Mouse (Mus musculus): ENCODE measurements around the gene Ift172. TPM values are rescaled to one million over a fixed set of nuclear protein-coding genes. Genes with fewer than 3 reads are reported as not detected.
A peak's percentile ranks its signal among the peaks of the same experiment; 100 is the strongest.

Ift172 gene
- polyA plus RNA-seq, 1 experiment from 2014 or later = 50.7 TPM

DNA sequence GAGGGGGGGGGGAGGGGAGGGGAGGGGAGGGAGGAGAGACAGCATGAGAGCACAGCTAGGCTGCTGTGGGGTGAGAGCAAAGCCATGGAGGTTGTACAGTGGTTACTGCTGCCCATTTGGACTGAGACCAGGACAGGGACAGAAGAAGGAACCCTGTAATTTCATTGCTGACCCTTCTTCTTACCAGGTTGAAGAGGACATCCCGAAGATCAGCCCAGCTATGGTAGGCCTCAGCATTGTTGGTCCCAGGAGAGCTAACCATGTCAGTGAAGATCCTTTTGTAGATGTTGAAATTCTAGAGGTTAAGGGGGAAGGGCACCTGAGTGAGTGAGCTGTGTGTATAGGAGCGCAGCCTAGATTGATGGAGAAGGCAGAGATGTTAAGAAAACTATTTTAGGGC lies 35.5 kb downstream of the Ift172 start:
- no peak overlapping the region for H3K4me2 ChIP-seq (replicated peaks)
- H3K4me3 ChIP-seq = no peak overlapping the region
- peaks cover 87% of the 10 kb centered on the region for H3K36me3 ChIP-seq
- peaks cover 14% of the 10 kb centered on the region for H3K27me3 ChIP-seq
- no peak for ATAC-seq (ENCODE audit: low FRiP score, low read depth)
- no peak overlapping the region for H3K27ac ChIP-seq (replicated peaks)
- H3K4me1 ChIP-seq = peaks cover 9% of the 10 kb centered on the region
- WGBS = 93% methylated on average over 2 of the region's 2 CpGs
- H3K9me3 ChIP-seq = no peaks in the 10 kb centered on the region
- no peak overlapping the region for H3K9ac ChIP-seq (replicated peaks)

DNA sequence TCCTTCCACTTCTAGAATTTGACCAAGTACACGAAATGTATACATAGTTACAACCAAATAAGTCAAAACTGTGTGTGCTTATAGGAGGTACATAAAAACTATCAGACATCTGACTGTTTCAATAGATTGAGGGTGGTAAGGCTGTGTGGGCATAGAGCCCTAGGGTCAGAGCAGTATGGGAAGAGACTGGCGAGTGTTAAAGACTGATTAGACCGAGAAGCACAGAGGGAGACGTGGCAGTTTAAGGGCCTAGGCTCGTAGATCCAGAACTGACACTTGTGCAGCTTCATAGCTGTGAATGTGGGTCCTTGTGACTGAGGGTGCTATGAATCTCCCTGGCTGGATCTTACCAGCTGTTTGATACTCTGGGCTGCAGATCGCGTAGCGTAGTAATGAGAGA lies 36.0 kb downstream of the Ift172 start:
- Histone ChIP-seq H3K36me3 (peaks cover 87% of the 10 kb centered on the region), H3K9ac (replicated peaks) (no peak overlapping the region), H3K27me3 (peaks cover 14% of the 10 kb centered on the region), H3K9me3 (no peaks in the 10 kb centered on the region), H3K27ac (replicated peaks) (no peak overlapping the region), H3K4me2 (replicated peaks) (no peak overlapping the region), H3K4me3 (no peak overlapping the region), H3K4me1 (peaks cover 9% of the 10 kb centered on the region)
- no peak for ATAC-seq (ENCODE audit: low FRiP score, low read depth)
- WGBS = 89% methylated on average over 8 of the region's 8 CpGs

- WGBS = 88% methylated on average over 7 of the region's 7 CpGs
- ATAC-seq (ENCODE audit: low FRiP score, low read depth) = no peak
- no peak overlapping the region for H3K27ac ChIP-seq (replicated peaks)
- peaks cover 9% of the 10 kb centered on the region for H3K4me1 ChIP-seq
- peaks cover 87% of the 10 kb centered on the region for H3K36me3 ChIP-seq
- H3K4me2 ChIP-seq (replicated peaks) = no peak overlapping the region
- H3K9ac ChIP-seq (replicated peaks) = no peak overlapping the region
- peaks cover 14% of the 10 kb centered on the region for H3K27me3 ChIP-seq
- no peaks in the 10 kb centered on the region for H3K9me3 ChIP-seq
- H3K4me3 ChIP-seq = no peak overlapping the region
Measured at GRCm38 (mm10) chr5:31254452-31254851, 36.5 kb downstream of the Ift172 start.

DNA sequence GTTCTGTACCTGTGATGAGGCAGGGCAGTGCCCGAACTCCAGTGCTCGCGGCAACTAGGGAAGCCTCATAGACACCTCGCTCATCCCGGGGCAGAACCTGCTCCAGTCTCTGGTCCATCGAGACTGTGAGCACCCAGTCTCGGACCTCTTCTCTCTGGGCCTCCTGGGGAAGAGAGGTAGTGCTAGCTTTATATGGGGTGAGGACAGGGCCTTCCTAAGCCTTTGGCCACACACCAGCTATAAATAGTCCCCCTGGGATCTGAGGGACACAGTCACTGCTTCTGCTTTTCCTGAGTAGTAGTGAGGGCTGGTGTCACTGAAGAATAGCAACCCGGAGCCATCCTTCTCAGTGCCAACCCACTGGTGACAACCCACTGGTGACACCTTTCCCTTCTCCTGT lies 37.1 kb downstream of the Ift172 start:
- Histone ChIP-seq H3K27ac (replicated peaks) (no peak overlapping the region), H3K9ac (replicated peaks) (no peak overlapping the region), H3K4me1 (peaks cover 9% of the 10 kb centered on the region), H3K36me3 (peaks cover 86% of the 10 kb centered on the region), H3K4me2 (replicated peaks) (no peak overlapping the region), H3K27me3 (peaks cover 14% of the 10 kb centered on the region), H3K9me3 (no peaks in the 10 kb centered on the region), H3K4me3 (no peak overlapping the region)
- no peak for ATAC-seq (ENCODE audit: low FRiP score, low read depth)
- WGBS = 93% methylated on average over 8 of the region's 8 CpGs

GRCm38 (mm10) chr5:31252795-31253545 lies 37.9 kb downstream of the Ift172 start:
- no peak for ATAC-seq (ENCODE audit: low FRiP score, low read depth)
- Histone ChIP-seq H3K4me3 (no peak overlapping the region), H3K9me3 (no peaks in the 10 kb centered on the region), H3K27me3 (peaks cover 14% of the 10 kb centered on the region), H3K4me1 (peaks cover 9% of the 10 kb centered on the region), H3K36me3 (peaks cover 88% of the 10 kb centered on the region), H3K4me2 (replicated peaks) (no peak overlapping the region), H3K9ac (replicated peaks) (no peak overlapping the region), H3K27ac (replicated peaks) (no peak overlapping the region)
- 83% methylated on average over 16 of the region's 16 CpGs for WGBS

DNA sequence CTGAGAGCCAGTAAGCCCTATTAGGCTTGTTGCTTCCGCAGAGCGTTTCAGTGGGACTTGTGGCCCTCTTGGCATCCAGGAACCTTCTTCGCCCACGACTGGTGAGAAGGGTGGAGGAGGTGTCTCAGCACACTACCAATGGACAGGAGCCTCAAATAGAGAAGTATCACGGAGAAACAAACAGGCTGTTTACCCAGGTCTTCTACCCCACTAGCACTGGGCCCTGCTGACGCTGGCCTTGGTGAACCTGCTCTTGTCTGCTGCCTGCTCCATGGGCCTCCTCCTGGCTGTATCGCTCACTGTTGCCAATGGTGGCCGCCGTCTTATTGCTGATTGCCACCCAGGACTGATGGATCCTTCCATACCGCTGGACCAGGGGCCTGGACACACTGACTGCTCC lies 38.8 kb downstream of the Ift172 start:
- ATAC-seq (ENCODE audit: low FRiP score, low read depth) = no peak
- H3K9ac ChIP-seq (replicated peaks) = no peak overlapping the region

GRCm38 (mm10) chr5:31251541-31252101 lies 39.3 kb downstream of the Ift172 start, which contains the start of gene Krtcap3:
Gene Krtcap3 (plus strand): TSS chr5:31251691.
- peak; percentile 41; the same call in 1 of the 2 replicates for ATAC-seq (ENCODE audit: low FRiP score, low read depth)
- Histone ChIP-seq H3K36me3 (peaks cover 92% of the 10 kb centered on the region), H3K4me1 (peaks cover 9% of the 10 kb centered on the region), H3K9ac (replicated peaks) (peak within 1 kb of the TSS; percentile 28; the same call in 1 of the 2 replicates), H3K4me3 (0 out of 2 replicates have a peak within 1 kb of the TSS, but pooled peaks have one; percentile 10), H3K27ac (replicated peaks) (no peak within 1 kb of the TSS), H3K4me2 (replicated peaks) (peak within 1 kb of the TSS; percentile 29), H3K9me3 (no peaks in the 10 kb centered on the region), H3K27me3 (peaks cover 14% of the 10 kb centered on the region)
- 21% methylated on average over 47 of the region's 47 CpGs for WGBS

More for the DNA sequence above, 38.8 kb downstream of the Ift172 start:
- Histone ChIP-seq H3K27me3 (peaks cover 14% of the 10 kb centered on the region), H3K27ac (replicated peaks) (no peak overlapping the region), H3K4me3 (no peak overlapping the region), H3K36me3 (peaks cover 89% of the 10 kb centered on the region), H3K9me3 (no peaks in the 10 kb centered on the region), H3K4me2 (replicated peaks) (no peak overlapping the region; the same call in 1 of the 2 replicates), H3K4me1 (peaks cover 9% of the 10 kb centered on the region)
- WGBS = 55% methylated on average over 10 of the region's 10 CpGs

DNA sequence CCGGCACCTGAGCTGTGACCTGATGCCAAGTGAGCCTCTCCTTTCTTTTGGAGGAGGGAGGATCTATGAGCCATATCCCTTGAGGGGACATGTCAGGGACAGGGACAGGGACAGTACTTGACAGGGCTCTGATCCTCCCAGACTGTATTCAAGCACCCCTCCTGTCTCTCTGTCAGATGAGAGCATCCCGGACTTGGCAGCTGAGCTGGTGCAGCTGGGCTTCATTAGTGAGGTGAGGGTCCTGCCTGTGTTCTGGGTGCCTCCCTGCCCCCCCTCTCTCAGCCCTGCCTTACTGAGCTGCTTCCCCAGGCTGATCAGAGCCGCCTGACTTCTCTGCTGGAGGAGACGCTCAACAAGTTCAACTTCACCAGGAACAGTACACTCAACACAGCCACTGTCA lies 40.2 kb downstream of the Ift172 start:
- Histone ChIP-seq H3K27me3 (peaks cover 14% of the 10 kb centered on the region), H3K9ac (replicated peaks) (no peak overlapping the region), H3K9me3 (no peaks in the 10 kb centered on the region), H3K36me3 (peaks cover 96% of the 10 kb centered on the region), H3K4me2 (replicated peaks) (no peak overlapping the region), H3K4me1 (peaks cover 9% of the 10 kb centered on the region), H3K4me3 (no peak overlapping the region), H3K27ac (replicated peaks) (no peak overlapping the region)
- no peak for ATAC-seq (ENCODE audit: low FRiP score, low read depth)
- 65% methylated on average over 4 of the region's 4 CpGs for WGBS

- no peaks in the 10 kb centered on the region for H3K9me3 ChIP-seq
- ATAC-seq (ENCODE audit: low FRiP score, low read depth) = no peak
- H3K4me3 ChIP-seq = peak overlapping the region; percentile 98
- WGBS = 23% methylated on average over 10 of the region's 10 CpGs
- peak overlapping the region; percentile 84 for H3K4me2 ChIP-seq (replicated peaks)
- peak overlapping the region; percentile 96 for H3K9ac ChIP-seq (replicated peaks)
- H3K27ac ChIP-seq (replicated peaks) = no peak overlapping the region; the same call in 1 of the 2 replicates
- H3K4me1 ChIP-seq = peaks cover 8% of the 10 kb centered on the region
- peaks cover 37% of the 10 kb centered on the region for H3K36me3 ChIP-seq
- H3K27me3 ChIP-seq = no peaks in the 10 kb centered on the region
Measured at GRCm38 (mm10) chr5:31242191-31242590, 48.7 kb downstream of the Ift172 start.

- no peaks in the 10 kb centered on the region for H3K9me3 ChIP-seq
- ATAC-seq (ENCODE audit: low FRiP score, low read depth) = no peak
- H3K36me3 ChIP-seq = peaks cover 31% of the 10 kb centered on the region
- peak overlapping the region; percentile 96 for H3K9ac ChIP-seq (replicated peaks)
- H3K4me3 ChIP-seq = peak overlapping the region; percentile 98
- H3K27me3 ChIP-seq = no peaks in the 10 kb centered on the region
- peaks cover 8% of the 10 kb centered on the region for H3K4me1 ChIP-seq
- peak overlapping the region; percentile 84 for H3K4me2 ChIP-seq (replicated peaks)
- H3K27ac ChIP-seq (replicated peaks) = peak overlapping the region; percentile 98
- WGBS = under 1% methylated on average over 13 of the region's 13 CpGs
Measured at GRCm38 (mm10) chr5:31241522-31242034, 49.3 kb downstream of the Ift172 start.

DNA sequence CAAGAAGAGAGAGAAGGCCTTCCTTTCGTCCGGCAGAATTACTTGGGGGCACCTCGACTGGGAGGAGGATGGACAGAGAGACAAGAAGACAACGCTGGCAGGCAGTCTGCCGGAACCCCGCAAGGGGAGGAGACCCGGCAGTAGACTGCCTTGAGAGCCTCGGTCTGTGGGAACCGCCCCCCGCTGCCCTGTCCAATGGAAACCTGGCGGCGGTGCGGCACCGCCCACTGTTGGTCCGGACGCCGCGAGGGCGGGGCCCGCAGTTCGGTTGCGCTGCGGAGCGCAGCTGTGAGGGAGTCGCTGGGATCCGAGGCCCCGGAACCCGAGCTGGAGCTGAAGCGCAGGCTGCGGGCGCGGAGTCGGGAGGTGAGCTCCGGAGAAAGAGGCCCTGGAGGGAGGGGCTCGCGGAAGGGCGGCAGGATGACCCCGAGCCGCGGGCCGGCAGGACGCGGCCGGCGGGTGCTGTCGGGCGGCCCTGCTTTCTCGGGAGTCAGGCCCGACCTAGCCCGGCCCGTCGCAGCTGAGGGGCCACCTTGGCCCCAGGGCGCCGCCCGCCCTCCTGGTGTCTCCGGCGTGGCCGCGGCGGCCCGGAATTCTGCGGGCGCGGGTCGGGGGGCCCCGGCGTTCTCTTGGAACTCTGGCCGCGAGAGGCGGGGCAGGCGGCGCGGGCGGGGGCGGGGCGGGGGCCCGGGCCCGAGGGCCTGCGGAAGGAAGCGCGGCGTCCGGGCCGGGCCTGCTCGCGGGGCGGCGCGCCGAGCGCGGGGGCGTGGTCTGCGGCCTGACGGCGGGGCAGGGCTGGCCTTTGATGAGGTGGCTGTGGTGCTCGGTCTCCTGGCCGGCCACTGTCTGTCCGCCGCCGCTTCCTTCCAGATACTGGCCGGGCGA lies 50.0 kb downstream of the Ift172 start, which contains the start of the genes Nrbp1 and Gm9970:
Gene Nrbp1, plus strand, starts transcription at position 228 of the 885 bp plus-strand sequence.
Gene Gm9970, minus strand, starts transcription at position 596 of the 885 bp plus-strand sequence.
- peak within 1 kb of the TSS; percentile 98 for H3K27ac ChIP-seq (replicated peaks)
- under 1% methylated on average over 85 of the region's 103 CpGs for WGBS
- H3K9ac ChIP-seq (replicated peaks) = peak within 1 kb of the TSS; percentile 96
- H3K4me3 ChIP-seq = peak within 1 kb of the TSS; percentile 98
- H3K36me3 ChIP-seq = peaks cover 24% of the 10 kb centered on the region
- peak within 1 kb of the TSS; percentile 84 for H3K4me2 ChIP-seq (replicated peaks)
- peak; percentile 98 for ATAC-seq (ENCODE audit: low FRiP score, low read depth)
- no peaks in the 10 kb centered on the region for H3K9me3 ChIP-seq
- H3K4me1 ChIP-seq = peaks cover 8% of the 10 kb centered on the region
- H3K27me3 ChIP-seq = no peaks in the 10 kb centered on the region
